Comparison of ENCODE assay signal across 22 mouse cellular contexts in genomic region chr8:78255011-78255410, GRCm38 (mm10). TPM values are rescaled to one million over a fixed set of nuclear protein-coding genes. Genes with fewer than 3 reads are reported as not detected.
DNase-seq lines count a peak whose midpoint lies in the region; ATAC-seq lines count a peak whose summit lies in the region.
"Had no signal": no experiment of that assay in that cellular context is flagged by ENCODE, and none has a peak within 500 bp of the region (broad histone marks: within the 10 kb centered on the region; RNA-seq: fewer than 3 reads in every experiment).

No protein-coding gene starts in this region.

- DNase-seq in cerebellum, postnatal 10 days = peak; percentile 50 to 59
- DNase-seq in cerebellum, adult 11 months = no peak
- DNase-seq in hindbrain, embryonic 11.5 days (ENCODE audit: low spot score) = no peak
- DNase-seq in left cerebral cortex, postnatal 4 days = peak; percentile 41
- no peak for DNase-seq in left cerebral cortex, postnatal 10 days (ENCODE audit: extremely low spot score in 1 of 2, low spot score in 2 of 2)
- DNase-seq: adrenal gland, adult 8-10 months; adrenal gland, postnatal 14 days; adrenal gland, postnatal 36 days; B cell, adult 2 months; forebrain, postnatal 0 days had no signal

- H3K27me3 ChIP-seq in hindbrain, embryonic 16.5 days (replicated peaks; ENCODE audit: control insufficient read depth, insufficient read depth, low read length) = no peaks in the 10 kb centered on the region
- H3K27me3 ChIP-seq in hindbrain, embryonic 11.5 days (ENCODE audit: control insufficient read depth, insufficient read depth, low read length) = no peaks in the 10 kb centered on the region
- H3K27me3 ChIP-seq: CH12.LX; embryonic facial prominence, embryonic 12.5 days; forebrain, embryonic 13.5 days; forebrain, embryonic 15.5 days had no signal

- H3K27ac ChIP-seq in hindbrain, embryonic 16.5 days (ENCODE audit: low read depth, low read length) = no peak overlapping the region
- no peak overlapping the region for H3K27ac ChIP-seq in hindbrain, embryonic 11.5 days (ENCODE audit: low read depth, low read length)
- H3K27ac ChIP-seq: embryonic facial prominence, embryonic 10.5 days; embryonic facial prominence, embryonic 12.5 days; forebrain, embryonic 13.5 days; forebrain, embryonic 15.5 days had no signal

- WGBS in hindbrain, embryonic 16.5 days = 89% methylated on average over 3 of the region's 3 CpGs
- WGBS in hindbrain, embryonic 11.5 days = 96% methylated on average over 3 of the region's 3 CpGs

- intact Hi-C loops in left cerebral cortex, postnatal 4 days (cut with DNase I) = no loop called here
- intact Hi-C loops in left cerebral cortex, postnatal 10 days (cut with DNase I) = no loop called here

- no peak overlapping the region for H3K4me2 ChIP-seq in hindbrain, embryonic 16.5 days (ENCODE audit: low read length)
- H3K4me2 ChIP-seq in hindbrain, embryonic 11.5 days (replicated peaks; ENCODE audit: low read depth, low read length) = no peak overlapping the region
- H3K4me2 ChIP-seq: embryonic facial prominence, embryonic 12.5 days; forebrain, embryonic 13.5 days; forebrain, embryonic 15.5 days had no signal

- H3K9me3 ChIP-seq in hindbrain, embryonic 16.5 days (ENCODE audit: control insufficient read depth, low read length) = no peaks in the 10 kb centered on the region
- no peaks in the 10 kb centered on the region for H3K9me3 ChIP-seq in hindbrain, embryonic 11.5 days (ENCODE audit: control insufficient read depth, low read length)
- H3K9me3 ChIP-seq: embryonic facial prominence, embryonic 10.5 days; embryonic facial prominence, embryonic 12.5 days; forebrain, embryonic 13.5 days; forebrain, embryonic 15.5 days; G1E had no signal

- H3K4me1 ChIP-seq in hindbrain, embryonic 16.5 days (ENCODE audit: control insufficient read depth, insufficient read depth, low read depth, low read length) = no peaks in the 10 kb centered on the region
- no peaks in the 10 kb centered on the region for H3K4me1 ChIP-seq in hindbrain, embryonic 11.5 days (replicated peaks; ENCODE audit: control insufficient read depth, insufficient read depth, low read length)
- H3K4me1 ChIP-seq: embryonic facial prominence, embryonic 10.5 days; embryonic facial prominence, embryonic 12.5 days; forebrain, embryonic 13.5 days; forebrain, embryonic 15.5 days had no signal

- peak; percentile 29; the same call in 1 of the 2 replicates for ATAC-seq in hindbrain, embryonic 16.5 days
- ATAC-seq in hindbrain, embryonic 11.5 days (ENCODE audit: low FRiP score) = no peak
- ATAC-seq: activated CD4-positive, CD25-positive, alpha-beta regulatory T cell, adult 4 months; CD4-positive, CD25-positive, alpha-beta regulatory T cell, adult 4 months; forebrain, embryonic 13.5 days; forebrain, embryonic 15.5 days; Patski had no signal

- H3K36me3 ChIP-seq in hindbrain, embryonic 16.5 days (ENCODE audit: control insufficient read depth, insufficient read depth, low read length) = no peaks in the 10 kb centered on the region
- no peaks in the 10 kb centered on the region for H3K36me3 ChIP-seq in hindbrain, embryonic 11.5 days (ENCODE audit: control insufficient read depth, insufficient read depth, low read length)
- H3K36me3 ChIP-seq: embryonic facial prominence, embryonic 10.5 days; embryonic facial prominence, embryonic 12.5 days; forebrain, embryonic 15.5 days; G1E had no signal

- no peak overlapping the region for H3K4me3 ChIP-seq in hindbrain, embryonic 16.5 days (ENCODE audit: low read length)
- H3K4me3 ChIP-seq in hindbrain, embryonic 11.5 days (ENCODE audit: low read depth, low read length) = no peak overlapping the region
- H3K4me3 ChIP-seq: embryonic facial prominence, embryonic 10.5 days; embryonic facial prominence, embryonic 12.5 days; forebrain, embryonic 13.5 days; forebrain, embryonic 15.5 days had no signal

- H3K9ac ChIP-seq in hindbrain, embryonic 16.5 days (ENCODE audit: low read depth, low read length) = no peak overlapping the region
- H3K9ac ChIP-seq in hindbrain, embryonic 11.5 days (ENCODE audit: low read depth, low read length) = no peak overlapping the region
- H3K9ac ChIP-seq: embryonic facial prominence, embryonic 12.5 days; forebrain, embryonic 13.5 days; forebrain, embryonic 15.5 days; forebrain, postnatal 0 days had no signal

RNA-seq across cellular contexts. Expression of gene Ttc29, which starts 41.9 kb away (rescaled TPM):
- polyA plus RNA-seq in hindbrain, embryonic 16.5 days (2015; fragmentation: Nextera tagmentation; extraction: Ambion mirVana) = 0.79 and 1.2 TPM in 2 replicates
- 0.66 and 0.68 TPM in 2 replicates for polyA plus RNA-seq in hindbrain, embryonic 11.5 days (2014; fragmentation: Nextera tagmentation; extraction: Ambion mirVana)
- 1 to 10 TPM in 1 of 2 experiments, under 1 TPM in 1; 0.58 to 1.8 TPM for total RNA-seq in left cerebral cortex, postnatal 4 days (2021)
- total RNA-seq in left cerebral cortex, postnatal 10 days (2021) = under 1 TPM; 0.14 to 0.26 TPM
- total RNA-seq: adrenal gland, adult 18-20 months; adrenal gland, adult 8-10 months; adrenal gland, postnatal 14 days; adrenal gland, postnatal 36 days; CH12.LX had no signal
- polyA plus RNA-seq: activated CD4-positive, CD25-positive, alpha-beta regulatory T cell, adult 4 months; CD4-positive, CD25-positive, alpha-beta regulatory T cell, adult 4 months; embryonic facial prominence, embryonic 10.5 days; embryonic facial prominence, embryonic 12.5 days; forebrain, embryonic 11.5 days; Patski had no signal

Comparison
In these comparisons a context has a peak if more than half of its experiments do, and no peak if none do; other contexts are left out.
1. DNase-seq: peak in cerebellum, postnatal 10 days (2 of 2) and left cerebral cortex, postnatal 4 days (single experiment); none in cerebellum, adult 11 months (single experiment), hindbrain, embryonic 11.5 days (single experiment) and left cerebral cortex, postnatal 10 days (0 of 2).